Mouse (Mus musculus) liver, embryonic 15.5 days (tissue): ENCODE measurements around the gene Pim3. TPM values are rescaled to one million over a fixed set of nuclear protein-coding genes. Genes with fewer than 3 reads are reported as not detected.

ENCODE experiments used
- ATAC-seq: fragments of 200-750 bp; cut with Nextera tagmentation; 2 replicates; pipeline ENCODE4 v1.8.0; 2017; ENCODE audit warnings: moderate number of reproducible peaks, mild to moderate bottlenecking, moderate library complexity; ENCODE audit not compliant: insufficient read depth
- H3K27ac ChIP-seq: fragments of 300-500 bp; sonication (generic); replicated peaks from 2 replicates; pipeline ENCODE4 v1.5.1; 2015; ENCODE audit warnings: mild to moderate bottlenecking, inconsistent platforms
- H3K27me3 ChIP-seq: fragments of 300-500 bp; sonication (generic); 2 replicates; pipeline ENCODE4 v1.6.1; 2015; ENCODE audit warnings: mild to moderate bottlenecking, inconsistent platforms
- H3K36me3 ChIP-seq: fragments of 300-500 bp; sonication (generic); replicated peaks from 2 replicates; pipeline ENCODE4 v1.6.1; 2015; ENCODE audit warnings: moderate library complexity, mild to moderate bottlenecking, inconsistent platforms
- H3K4me1 ChIP-seq: fragments of 300-500 bp; sonication (generic); replicated peaks from 2 replicates; pipeline ENCODE4 v1.6.1; 2015; ENCODE audit warnings: inconsistent platforms
- H3K4me2 ChIP-seq: fragments of 300-500 bp; sonication (generic); 2 replicates; pipeline ENCODE4 v1.6.1; 2015; ENCODE audit warnings: moderate library complexity, mild to moderate bottlenecking, inconsistent platforms
- H3K4me3 ChIP-seq: fragments of 300-500 bp; sonication (generic); replicated peaks from 2 replicates; pipeline ENCODE4 v1.5.1; 2015; ENCODE audit warnings: mild to moderate bottlenecking, inconsistent platforms
- H3K9ac ChIP-seq: fragments of 300-500 bp; sonication (generic); 2 replicates; pipeline ENCODE4 v1.6.1; 2015; ENCODE audit warnings: moderate library complexity, mild to moderate bottlenecking, inconsistent platforms
- H3K9me3 ChIP-seq: fragments of 300-500 bp; sonication (generic); replicated peaks from 2 replicates; pipeline ENCODE4 v1.6.1; 2016; ENCODE audit warnings: inconsistent platforms
- WGBS: fragments of 180-500 bp; shearing (Covaris S2); methylation state at CpG from one replicate; pipeline ENCODE4 v1.1.7; 2015; ENCODE audit warnings: mixed read lengths; ENCODE audit not compliant: insufficient replicate concordance; 5-methylcytosine and 5-hydroxymethylcytosine counted together
- polyA plus RNA-seq: library from polyadenylated mRNA; unstranded; fragments of >200 nt; fragmentation: Nextera tagmentation; extraction: Ambion mirVana; gene quantifications from 2 replicates; pipeline ENCODE4 v1.2.1, GENCODE M21; 2015

Pim3 gene
- polyA plus RNA-seq, 1 experiment from 2014 or later: 22.0 TPM

GRCm38 (mm10) chr15:88885376-88885775 lies 23.4 kb downstream of the Pim3 start:
- 74% methylated on average over 6 of the region's 6 CpGs for WGBS

GRCm38 (mm10) chr15:88889032-88889431 lies 27.0 kb downstream of the Pim3 start:
- Histone ChIP-seq H3K9ac (no peak overlapping the region), H3K9me3 (no peaks in the 10 kb centered on the region), H3K27ac (no peak overlapping the region), H3K4me1 (peaks cover 13% of the 10 kb centered on the region), H3K4me3 (no peak overlapping the region), H3K36me3 (no peaks in the 10 kb centered on the region), H3K4me2 (no peak overlapping the region), H3K27me3 (peaks cover 26% of the 10 kb centered on the region)
- WGBS: 62% methylated on average over 3 of the region's 3 CpGs
- no peak for ATAC-seq

More at GRCm38 (mm10) chr15:88885376-88885775, 23.4 kb downstream of the Pim3 start:
- ATAC-seq: no peak
- Histone ChIP-seq H3K36me3 (no peaks in the 10 kb centered on the region), H3K4me3 (no peak overlapping the region), H3K27ac (no peak overlapping the region), H3K4me2 (no peak overlapping the region), H3K27me3 (peaks cover 10% of the 10 kb centered on the region), H3K9me3 (no peaks in the 10 kb centered on the region), H3K4me1 (peaks cover 1% of the 10 kb centered on the region; the same call in 1 of the 2 replicates), H3K9ac (no peak overlapping the region)

GRCm38 (mm10) chr15:88889994-88890393 lies 28.0 kb downstream of the Pim3 start:
- H3K4me3 ChIP-seq: no peak overlapping the region; the same call in 1 of the 2 replicates
- H3K36me3 ChIP-seq: no peaks in the 10 kb centered on the region
- ATAC-seq: no peak
- WGBS: 68% methylated on average over 3 of the region's 3 CpGs
- H3K9ac ChIP-seq: no peak overlapping the region
- peaks cover 13% of the 10 kb centered on the region for H3K4me1 ChIP-seq
- H3K27ac ChIP-seq: no peak overlapping the region
- 0 out of 2 replicates have a peak overlapping the region, but pooled peaks have one; percentile 83 for H3K4me2 ChIP-seq
- peaks cover 26% of the 10 kb centered on the region for H3K27me3 ChIP-seq
- no peaks in the 10 kb centered on the region for H3K9me3 ChIP-seq

DNA sequence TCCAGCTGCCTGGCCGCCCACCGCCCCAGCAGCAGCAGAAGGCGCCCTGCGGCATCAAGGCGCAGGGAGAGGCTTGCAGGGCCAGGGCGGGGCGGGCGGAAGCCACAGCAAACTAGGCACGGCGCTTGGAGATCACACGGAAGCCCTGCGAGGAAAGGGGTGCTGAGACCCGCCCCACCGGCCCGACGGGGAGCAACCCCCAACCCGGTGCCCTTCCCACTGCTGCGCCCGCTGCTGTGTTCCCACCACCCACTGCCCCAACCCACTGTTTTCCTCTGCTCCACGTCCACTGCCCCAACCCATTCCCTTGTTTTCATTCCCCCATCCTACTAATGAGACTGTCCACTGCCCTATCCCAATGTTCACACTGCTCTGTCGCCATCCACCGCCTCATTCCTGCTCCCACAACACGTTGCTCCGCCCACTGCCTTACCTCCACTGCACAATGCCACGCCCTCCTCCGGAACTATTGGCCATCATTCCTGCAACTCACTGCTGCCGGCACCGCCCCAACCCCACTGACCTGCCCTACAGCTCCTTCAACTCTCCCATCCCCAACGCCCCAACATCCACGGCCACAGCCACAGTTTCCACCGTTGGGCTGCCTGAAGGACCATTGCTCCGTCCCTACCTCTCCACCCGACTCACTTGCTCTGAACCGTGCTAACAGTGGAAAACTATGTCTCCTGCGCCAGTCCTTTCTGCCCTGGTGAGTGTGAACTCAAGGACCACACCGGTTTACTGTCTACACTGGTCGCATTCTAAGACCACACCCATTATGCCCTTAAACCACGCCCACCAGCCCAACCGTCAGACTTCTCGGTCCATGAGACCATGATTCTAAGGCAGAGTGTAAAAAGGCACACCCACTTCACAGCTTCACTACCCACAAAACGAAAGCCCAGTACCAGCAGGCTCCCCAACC lies 29.0 kb downstream of the Pim3 start:
- ATAC-seq: peak; percentile 80
- peaks cover 26% of the 10 kb centered on the region for H3K27me3 ChIP-seq
- WGBS: 1% methylated on average over 41 of the region's 41 CpGs
- no peaks in the 10 kb centered on the region for H3K9me3 ChIP-seq
- H3K4me2 ChIP-seq: peak overlapping the region; percentile 83
- peaks cover 13% of the 10 kb centered on the region for H3K4me1 ChIP-seq
- peak overlapping the region; percentile 50 for H3K4me3 ChIP-seq
- peak overlapping the region; percentile 9; the same call in 1 of the 2 replicates for H3K9ac ChIP-seq
- no peak overlapping the region for H3K27ac ChIP-seq
- no peaks in the 10 kb centered on the region for H3K36me3 ChIP-seq

- 55% methylated on average over 8 of the region's 8 CpGs for WGBS
- Histone ChIP-seq H3K9ac (no peak overlapping the region), H3K36me3 (no peaks in the 10 kb centered on the region), H3K4me3 (no peak overlapping the region), H3K9me3 (no peaks in the 10 kb centered on the region), H3K4me1 (peaks cover 13% of the 10 kb centered on the region), H3K27ac (no peak overlapping the region), H3K27me3 (peaks cover 26% of the 10 kb centered on the region), H3K4me2 (peak overlapping the region; percentile 83)
- no peak for ATAC-seq
These were observed 29.7 kb downstream of the Pim3 start for GRCm38 (mm10) chr15:88891676-88892040.

GRCm38 (mm10) chr15:88892252-88892651 lies 30.3 kb downstream of the Pim3 start:
- no peak overlapping the region for H3K4me3 ChIP-seq
- H3K27ac ChIP-seq: no peak overlapping the region
- no peaks in the 10 kb centered on the region for H3K9me3 ChIP-seq
- no peak overlapping the region for H3K9ac ChIP-seq
- WGBS: 43% methylated on average over 1 of the region's 1 CpGs
- H3K4me1 ChIP-seq: peaks cover 13% of the 10 kb centered on the region
- H3K36me3 ChIP-seq: no peaks in the 10 kb centered on the region
- peaks cover 26% of the 10 kb centered on the region for H3K27me3 ChIP-seq
- no peak for ATAC-seq
- H3K4me2 ChIP-seq: no peak overlapping the region

GRCm38 (mm10) chr15:88892876-88893275 lies 30.9 kb downstream of the Pim3 start:
- no peaks in the 10 kb centered on the region for H3K36me3 ChIP-seq
- peaks cover 26% of the 10 kb centered on the region for H3K27me3 ChIP-seq
- H3K4me1 ChIP-seq: peaks cover 13% of the 10 kb centered on the region
- no peak overlapping the region for H3K4me3 ChIP-seq
- no peaks in the 10 kb centered on the region for H3K9me3 ChIP-seq
- H3K4me2 ChIP-seq: no peak overlapping the region
- 50% methylated on average over 5 of the region's 5 CpGs for WGBS
- no peak overlapping the region for H3K9ac ChIP-seq
- H3K27ac ChIP-seq: no peak overlapping the region
- no peak for ATAC-seq

- WGBS: 63% methylated on average over 7 of the region's 7 CpGs
- Histone ChIP-seq H3K4me3 (no peak overlapping the region), H3K9ac (no peak overlapping the region), H3K4me2 (no peak overlapping the region), H3K4me1 (peaks cover 13% of the 10 kb centered on the region), H3K27ac (no peak overlapping the region), H3K36me3 (no peaks in the 10 kb centered on the region), H3K27me3 (peaks cover 21% of the 10 kb centered on the region), H3K9me3 (no peaks in the 10 kb centered on the region)
- no peak for ATAC-seq
These were observed 33.1 kb downstream of the Pim3 start for GRCm38 (mm10) chr15:88895119-88895518.

DNA sequence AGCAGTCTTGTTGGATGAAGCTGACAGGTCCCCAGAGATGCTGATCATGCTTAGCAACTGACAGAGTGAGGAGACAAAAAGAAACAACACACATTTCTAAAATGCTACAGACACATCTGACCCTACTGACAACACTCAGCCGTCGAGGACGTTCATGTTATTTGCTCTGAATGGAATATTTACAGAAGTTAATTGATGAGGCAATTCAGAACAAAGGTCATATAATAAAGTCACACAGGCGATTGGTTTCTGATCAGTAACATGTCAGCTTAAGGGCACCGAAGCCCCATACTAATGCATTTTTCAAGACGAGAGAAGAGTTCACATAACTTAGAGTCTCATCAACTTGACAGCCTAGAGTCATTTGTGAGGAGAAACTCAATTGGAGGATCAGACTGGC lies 33.9 kb downstream of the Pim3 start:
- no peak overlapping the region for H3K27ac ChIP-seq
- H3K4me2 ChIP-seq: no peak overlapping the region
- no peaks in the 10 kb centered on the region for H3K36me3 ChIP-seq
- H3K27me3 ChIP-seq: peaks cover 15% of the 10 kb centered on the region; the same call in 1 of the 2 replicates
- H3K4me3 ChIP-seq: no peak overlapping the region
- 60% methylated on average over 6 of the region's 6 CpGs for WGBS
- H3K4me1 ChIP-seq: peaks cover 7% of the 10 kb centered on the region
- no peak for ATAC-seq
- H3K9ac ChIP-seq: no peak overlapping the region
- H3K9me3 ChIP-seq: no peaks in the 10 kb centered on the region

GRCm38 (mm10) chr15:88896341-88896980 lies 34.5 kb downstream of the Pim3 start:
- Histone ChIP-seq H3K9me3 (no peaks in the 10 kb centered on the region), H3K9ac (no peak overlapping the region)

GRCm38 (mm10) chr15:88902200-88902875 lies 40.4 kb downstream of the Pim3 start:
- Histone ChIP-seq H3K27me3 (no peaks in the 10 kb centered on the region), H3K4me1 (no peaks in the 10 kb centered on the region), H3K4me3 (no peak overlapping the region), H3K9ac (no peak overlapping the region), H3K9me3 (no peaks in the 10 kb centered on the region), H3K27ac (no peak overlapping the region), H3K36me3 (no peaks in the 10 kb centered on the region), H3K4me2 (no peak overlapping the region)
- 58% methylated on average over 15 of the region's 15 CpGs for WGBS
- ATAC-seq: peak; percentile 56; the same call in 1 of the 2 replicates

More at GRCm38 (mm10) chr15:88896341-88896980, 34.5 kb downstream of the Pim3 start:
- Histone ChIP-seq H3K27me3 (peaks cover 9% of the 10 kb centered on the region; the same call in 1 of the 2 replicates), H3K36me3 (no peaks in the 10 kb centered on the region), H3K4me2 (no peak overlapping the region), H3K27ac (no peak overlapping the region), H3K4me1 (peaks cover 1% of the 10 kb centered on the region), H3K4me3 (no peak overlapping the region)
- ATAC-seq: no peak
- WGBS: 58% methylated on average over 10 of the region's 10 CpGs
